Mouse (Mus musculus): ENCODE results near the gene Gnptab. TPM values are rescaled to one million over a fixed set of nuclear protein-coding genes. Genes with fewer than 3 reads are reported as not detected.

Gnptab gene
- polyA plus RNA-seq, 1 experiment = 12.8 TPM

DNA sequence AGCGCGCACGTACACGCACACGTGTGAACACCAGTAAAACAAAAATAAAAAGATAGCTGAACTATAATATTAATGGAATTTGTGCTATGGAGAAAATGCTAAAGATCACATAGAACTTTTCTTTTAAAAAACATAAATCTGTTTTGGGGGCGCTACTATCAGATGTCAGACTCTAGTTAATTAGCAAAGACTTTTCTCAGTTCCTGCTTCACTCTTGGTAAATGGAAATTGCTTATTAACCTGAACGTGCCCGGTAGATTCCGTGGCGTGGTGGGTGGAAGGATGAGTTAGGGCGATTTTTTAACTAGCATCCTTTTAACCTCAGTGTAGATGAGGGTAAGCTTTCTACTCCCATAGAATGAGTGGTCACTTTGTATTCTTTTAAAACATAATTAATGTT lies 6.4 kb downstream of the Gnptab start:
- 64% methylated on average over 11 of the region's 11 CpGs for WGBS
- TF ChIP-seq POLR2A (IDR thresholded peaks at IDR 0.05; ENCODE audit: low read depth, low read length) (no peak), CTCF (conservative IDR thresholded peaks at IDR 0.05; ENCODE audit: insufficient read depth, insufficient read length, low read depth, low read length) (no peak)
- Histone ChIP-seq H3K27me3 (replicated peaks; ENCODE audit: control insufficient read depth, insufficient read depth, low read length) (no peaks in the 10 kb centered on the region), H3K4me3 (ENCODE audit: insufficient read depth, low read depth, low read length) (no peak overlapping the region), H3K27ac (ENCODE audit: insufficient read depth, low read depth, low read length) (no peak overlapping the region), H3K36me3 (ENCODE audit: control insufficient read depth, insufficient read depth, low read length) (no peaks in the 10 kb centered on the region), H3K4me1 (ENCODE audit: control insufficient read depth, insufficient read depth, low read length) (peaks cover 38% of the 10 kb centered on the region)
- DNase-seq = no peak

DNA sequence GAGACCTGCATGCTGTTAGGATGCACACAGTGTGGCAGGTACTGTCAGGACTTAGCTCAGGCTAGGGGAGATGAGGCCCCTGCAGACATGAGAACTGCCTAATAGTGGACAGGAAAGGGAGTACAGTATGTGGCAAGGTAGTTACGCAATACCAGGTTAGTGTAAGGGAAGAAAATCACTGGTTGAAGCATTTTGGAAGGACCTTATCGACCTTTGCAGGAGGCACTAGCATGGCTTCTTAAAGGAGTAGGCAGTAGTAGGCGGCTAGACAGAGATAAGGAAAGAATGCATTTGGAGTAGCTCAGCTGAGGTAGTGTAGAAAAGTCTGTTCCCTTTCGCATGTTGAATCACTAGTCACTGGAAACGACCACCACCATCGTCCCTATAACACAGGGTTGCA lies 6.8 kb downstream of the Gnptab start:
- TF ChIP-seq POLR2A (IDR thresholded peaks at IDR 0.05; ENCODE audit: low read depth, low read length) (no peak), CTCF (conservative IDR thresholded peaks at IDR 0.05; ENCODE audit: insufficient read depth, insufficient read length, low read depth, low read length) (no peak)
- peak overlapping the region; percentile 58 for H3K27ac ChIP-seq (ENCODE audit: insufficient read depth, low read depth, low read length)
- no peak overlapping the region for H3K4me3 ChIP-seq (ENCODE audit: insufficient read depth, low read depth, low read length)
- peak; percentile 29 for DNase-seq
- no peaks in the 10 kb centered on the region for H3K36me3 ChIP-seq (ENCODE audit: control insufficient read depth, insufficient read depth, low read length)
- H3K4me1 ChIP-seq (ENCODE audit: control insufficient read depth, insufficient read depth, low read length) = peaks cover 38% of the 10 kb centered on the region
- WGBS = 63% methylated on average over 6 of the region's 6 CpGs
- H3K27me3 ChIP-seq (replicated peaks; ENCODE audit: control insufficient read depth, insufficient read depth, low read length) = no peaks in the 10 kb centered on the region

DNA sequence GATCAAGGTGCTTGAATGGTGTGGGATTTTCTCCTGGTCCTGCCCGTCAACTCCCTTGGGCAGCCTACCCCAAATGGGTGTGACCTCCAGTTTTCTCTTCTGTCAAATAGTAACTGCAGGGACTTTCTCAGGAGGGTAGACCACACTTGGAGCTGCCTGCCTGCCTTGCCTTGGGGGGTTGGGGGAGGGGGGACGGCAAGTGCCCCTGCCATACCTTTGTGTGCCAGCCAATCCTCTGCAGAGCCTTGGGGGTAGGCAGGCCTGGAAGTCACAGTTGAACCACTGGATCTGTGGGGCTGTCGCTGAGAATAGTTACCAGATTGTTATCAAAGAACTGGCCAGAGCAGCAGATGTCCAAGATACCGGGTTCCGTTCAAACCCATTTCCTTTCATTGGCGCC lies 7.3 kb downstream of the Gnptab start:
- Histone ChIP-seq H3K27me3 (replicated peaks; ENCODE audit: control insufficient read depth, insufficient read depth, low read length) (no peaks in the 10 kb centered on the region), H3K36me3 (ENCODE audit: control insufficient read depth, insufficient read depth, low read length) (no peaks in the 10 kb centered on the region), H3K27ac (ENCODE audit: insufficient read depth, low read depth, low read length) (peak overlapping the region; percentile 58), H3K4me3 (ENCODE audit: insufficient read depth, low read depth, low read length) (no peak overlapping the region), H3K4me1 (ENCODE audit: control insufficient read depth, insufficient read depth, low read length) (peaks cover 33% of the 10 kb centered on the region)
- 53% methylated on average over 6 of the region's 6 CpGs for WGBS
- DNase-seq = no peak
- no peak for TF ChIP-seq CTCF (conservative IDR thresholded peaks at IDR 0.05; ENCODE audit: insufficient read depth, insufficient read length, low read depth, low read length)
- no peak for TF ChIP-seq POLR2A (IDR thresholded peaks at IDR 0.05; ENCODE audit: low read depth, low read length)

DNA sequence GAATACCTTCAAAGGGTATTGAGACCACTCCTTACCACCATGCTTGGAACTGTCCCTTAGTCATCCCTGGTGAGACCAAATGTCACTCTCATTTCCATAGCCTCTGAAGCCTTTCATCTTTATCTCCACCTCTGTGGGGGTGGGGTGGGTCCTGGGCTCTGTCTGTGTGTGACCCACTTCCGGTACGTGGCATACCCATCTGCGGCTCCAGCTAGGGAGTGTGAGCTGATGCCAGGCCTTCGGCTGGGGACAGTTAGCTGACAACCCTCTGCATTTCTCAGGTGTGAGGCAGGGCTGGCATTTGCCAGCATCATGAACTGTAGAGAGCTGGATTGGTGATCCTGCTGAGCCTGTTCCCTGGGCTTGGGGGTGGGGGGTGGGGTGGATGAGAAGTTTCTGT lies 10.6 kb downstream of the Gnptab start:
- Histone ChIP-seq H3K4me1 (ENCODE audit: control insufficient read depth, insufficient read depth, low read length) (peaks cover 20% of the 10 kb centered on the region), H3K27me3 (replicated peaks; ENCODE audit: control insufficient read depth, insufficient read depth, low read length) (no peaks in the 10 kb centered on the region), H3K4me3 (ENCODE audit: insufficient read depth, low read depth, low read length) (no peak overlapping the region), H3K27ac (ENCODE audit: insufficient read depth, low read depth, low read length) (no peak overlapping the region), H3K36me3 (ENCODE audit: control insufficient read depth, insufficient read depth, low read length) (no peaks in the 10 kb centered on the region)
- DNase-seq = peak; percentile 3
- TF ChIP-seq POLR2A (IDR thresholded peaks at IDR 0.05; ENCODE audit: low read depth, low read length) (no peak), CTCF (conservative IDR thresholded peaks at IDR 0.05; ENCODE audit: insufficient read depth, insufficient read length, low read depth, low read length) (no peak)
- 40% methylated on average over 4 of the region's 4 CpGs for WGBS

DNA sequence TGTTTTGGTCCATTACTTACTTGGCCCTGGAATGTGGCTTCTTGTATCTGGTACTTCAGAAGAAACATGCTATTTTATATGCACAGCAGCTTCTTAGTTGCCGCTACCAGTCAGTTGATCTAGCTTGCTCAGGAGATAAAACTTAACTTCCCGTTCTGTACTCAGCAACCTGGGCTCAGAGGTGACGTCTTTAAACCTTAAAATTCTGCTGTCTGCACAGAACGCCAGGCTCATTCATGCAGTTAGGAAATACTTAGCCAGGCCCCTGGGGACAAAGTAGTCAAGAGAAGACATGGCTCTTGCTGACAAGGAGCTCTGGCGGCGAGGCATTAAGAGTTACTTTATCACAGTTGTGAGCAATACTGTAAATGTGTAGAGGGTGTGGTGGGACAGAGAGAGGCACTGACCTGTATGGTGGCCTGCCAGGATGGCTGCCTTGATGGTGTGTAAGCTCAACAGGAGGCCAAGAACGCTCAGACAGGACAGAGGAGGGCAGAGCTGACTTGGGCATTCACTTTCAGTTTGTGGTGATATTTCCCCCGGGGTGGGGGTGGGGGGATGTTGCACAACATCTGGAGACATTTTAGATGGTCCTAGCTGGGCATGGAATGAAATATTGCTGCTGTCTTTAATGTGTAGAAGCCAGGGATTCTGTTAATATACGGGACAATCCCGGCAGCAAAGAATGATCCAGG lies 11.3 kb downstream of the Gnptab start:
- H3K27me3 ChIP-seq (replicated peaks; ENCODE audit: control insufficient read depth, insufficient read depth, low read length) = no peaks in the 10 kb centered on the region
- peaks cover 20% of the 10 kb centered on the region for H3K4me1 ChIP-seq (ENCODE audit: control insufficient read depth, insufficient read depth, low read length)
- no peak for TF ChIP-seq POLR2A (IDR thresholded peaks at IDR 0.05; ENCODE audit: low read depth, low read length)
- TF ChIP-seq CTCF (conservative IDR thresholded peaks at IDR 0.05; ENCODE audit: insufficient read depth, insufficient read length, low read depth, low read length) = no peak
- WGBS = 25% methylated on average over 10 of the region's 10 CpGs
- H3K27ac ChIP-seq (ENCODE audit: insufficient read depth, low read depth, low read length) = no peak overlapping the region; the same call in 1 of the 2 replicates
- peak; percentile 55 for DNase-seq
- no peaks in the 10 kb centered on the region for H3K36me3 ChIP-seq (ENCODE audit: control insufficient read depth, insufficient read depth, low read length)
- H3K4me3 ChIP-seq (ENCODE audit: insufficient read depth, low read depth, low read length) = no peak overlapping the region

DNA sequence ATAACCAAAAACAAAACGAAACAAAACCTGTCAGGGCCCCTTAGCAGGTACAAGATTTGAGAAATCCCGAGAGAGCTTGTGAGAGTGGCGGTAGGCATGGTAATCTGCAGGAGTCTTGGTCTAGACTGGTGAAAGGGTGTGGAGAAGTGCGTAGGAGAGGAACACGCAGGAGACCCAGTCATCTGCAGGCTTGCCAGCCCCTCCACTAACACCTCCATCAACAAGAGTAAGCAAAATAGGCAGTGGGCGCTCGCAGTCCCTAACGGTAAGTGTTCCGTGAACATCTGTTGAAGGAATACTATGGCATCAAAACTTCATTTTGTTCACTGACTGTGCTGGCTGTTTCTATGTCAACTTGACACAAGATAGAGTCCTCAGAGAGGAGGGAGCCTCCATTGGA lies 12.6 kb downstream of the Gnptab start:
- Histone ChIP-seq H3K36me3 (ENCODE audit: control insufficient read depth, insufficient read depth, low read length) (no peaks in the 10 kb centered on the region), H3K27ac (ENCODE audit: insufficient read depth, low read depth, low read length) (no peak overlapping the region), H3K4me1 (ENCODE audit: control insufficient read depth, insufficient read depth, low read length) (peaks cover 10% of the 10 kb centered on the region), H3K4me3 (ENCODE audit: insufficient read depth, low read depth, low read length) (no peak overlapping the region), H3K27me3 (replicated peaks; ENCODE audit: control insufficient read depth, insufficient read depth, low read length) (no peaks in the 10 kb centered on the region)
- 94% methylated on average over 9 of the region's 9 CpGs for WGBS
- no peak for DNase-seq
- TF ChIP-seq POLR2A (IDR thresholded peaks at IDR 0.05; ENCODE audit: low read depth, low read length) (no peak), CTCF (conservative IDR thresholded peaks at IDR 0.05; ENCODE audit: insufficient read depth, insufficient read length, low read depth, low read length) (no peak)

DNA sequence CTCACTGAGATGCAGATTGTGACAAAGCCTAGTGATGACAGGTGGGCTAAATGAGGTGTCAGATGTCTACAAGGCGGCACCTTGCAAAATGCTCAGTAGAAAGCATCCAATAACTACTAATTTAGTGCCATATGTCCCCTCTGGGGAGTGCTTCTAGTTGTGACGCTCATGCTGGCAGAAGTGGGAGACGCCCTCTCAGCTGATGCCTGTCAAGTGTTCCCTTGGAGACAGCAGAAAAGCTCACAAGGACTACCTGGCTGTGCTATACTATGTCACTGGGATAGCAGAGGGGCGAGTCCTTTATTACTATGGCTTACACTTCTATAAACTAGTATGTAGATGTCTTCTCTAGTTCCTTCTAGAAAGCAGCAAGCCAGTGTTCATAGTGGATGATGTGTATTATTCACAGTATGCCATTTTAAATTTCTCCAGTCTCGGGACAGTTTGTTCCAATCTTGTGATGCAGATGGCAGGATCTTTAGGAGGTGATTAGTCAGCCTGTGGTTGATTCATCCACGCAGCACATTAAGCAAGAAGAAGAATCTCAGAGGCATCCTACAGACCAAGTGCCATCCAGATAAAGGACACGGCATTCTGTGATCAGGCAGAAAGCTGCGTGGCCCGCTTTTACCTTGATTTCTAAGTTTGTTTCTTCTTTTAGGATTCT lies 13.4 kb downstream of the Gnptab start:
- Histone ChIP-seq H3K4me1 (ENCODE audit: control insufficient read depth, insufficient read depth, low read length) (peaks cover 10% of the 10 kb centered on the region; the same call in 1 of the 2 replicates), H3K27ac (ENCODE audit: insufficient read depth, low read depth, low read length) (no peak overlapping the region), H3K4me3 (ENCODE audit: insufficient read depth, low read depth, low read length) (no peak overlapping the region), H3K27me3 (replicated peaks; ENCODE audit: control insufficient read depth, insufficient read depth, low read length) (no peaks in the 10 kb centered on the region), H3K36me3 (ENCODE audit: control insufficient read depth, insufficient read depth, low read length) (no peaks in the 10 kb centered on the region)
- WGBS = 94% methylated on average over 9 of the region's 9 CpGs
- DNase-seq = no peak
- TF ChIP-seq POLR2A (IDR thresholded peaks at IDR 0.05; ENCODE audit: low read depth, low read length) (no peak), CTCF (conservative IDR thresholded peaks at IDR 0.05; ENCODE audit: insufficient read depth, insufficient read length, low read depth, low read length) (no peak)
